Mouse (Mus musculus) liver, embryonic 15.5 days (tissue): Measurements from ENCODE around the gene Tcp11l1. TPM values are rescaled to one million over a fixed set of nuclear protein-coding genes. Genes with fewer than 3 reads are reported as not detected.

ENCODE experiments used
- polyA plus RNA-seq: library from polyadenylated mRNA; unstranded; fragments of >200 nt; fragmentation: Nextera tagmentation; extraction: Ambion mirVana; gene quantifications from 2 replicates; pipeline ENCODE4 v1.2.1, GENCODE M21; 2015

The Tcp11l1 gene
- polyA plus RNA-seq, 1 experiment from 2014 or later, result 5.1 TPM

Other genes starting within 250 kb of the Tcp11l1 start
- gene Hipk3, start 217.7 kb downstream of the Tcp11l1 start, polyA plus RNA-seq, result 6.5 and 7.4 TPM in 2 replicates
- gene Cstf3, start 121.6 kb downstream of the Tcp11l1 start, polyA plus RNA-seq, result 22.7 and 24.9 TPM in 2 replicates
- gene Pin1rt1, start 4.2 kb upstream of the Tcp11l1 start, polyA plus RNA-seq, result not detected in 2 replicates
- 12.7 and 13.0 TPM in 2 replicates for gene Depdc7, start 30.7 kb upstream of the Tcp11l1 start, polyA plus RNA-seq
- 1.6 TPM in 2 replicates for gene Qser1, start 104.6 kb upstream of the Tcp11l1 start, polyA plus RNA-seq
- 0.36 and 0.38 TPM in 2 replicates for gene Prrg4, start 137.7 kb upstream of the Tcp11l1 start, polyA plus RNA-seq
- 1.6 and 1.7 TPM in 2 replicates for gene Ccdc73, start 155.6 kb upstream of the Tcp11l1 start, polyA plus RNA-seq